Mouse (Mus musculus): ENCODE data around the gene Tmem189. TPM values are rescaled to one million over a fixed set of nuclear protein-coding genes. Genes with fewer than 3 reads are reported as not detected.

The Tmem189 gene
- polyA plus RNA-seq (2016; fragmentation: Nextera tagmentation; extraction: Ambion mirVana) = 39.3 and 40.8 TPM in 2 replicates

- Histone ChIP-seq H3K27me3 (peaks cover 75% of the 10 kb centered on the region), H3K4me2 (peak within 1 kb of the TSS; percentile 90), H3K27ac (no peak within 1 kb of the TSS), H3K9ac (replicated peaks) (peak within 1 kb of the TSS; percentile 67), H3K9me3 (no peaks in the 10 kb centered on the region), H3K4me1 (replicated peaks) (peaks cover 11% of the 10 kb centered on the region; the same call in 1 of the 2 replicates), H3K4me3 (replicated peaks) (peak within 1 kb of the TSS; percentile 69), H3K36me3 (no peaks in the 10 kb centered on the region)
- WGBS = under 1% methylated on average over 91 of the region's 99 CpGs
- ATAC-seq (ENCODE audit: insufficient number of reproducible peaks, insufficient read depth, low FRiP score, low TSS enrichment, low read depth) = no peak; the same call in 1 of the 2 replicates
Measured at GRCm38 (mm10) chr2:167689501-167690218, at the start of gene Tmem189. TSS of gene Tmem189 (minus strand) at chr2:167689822.

DNA sequence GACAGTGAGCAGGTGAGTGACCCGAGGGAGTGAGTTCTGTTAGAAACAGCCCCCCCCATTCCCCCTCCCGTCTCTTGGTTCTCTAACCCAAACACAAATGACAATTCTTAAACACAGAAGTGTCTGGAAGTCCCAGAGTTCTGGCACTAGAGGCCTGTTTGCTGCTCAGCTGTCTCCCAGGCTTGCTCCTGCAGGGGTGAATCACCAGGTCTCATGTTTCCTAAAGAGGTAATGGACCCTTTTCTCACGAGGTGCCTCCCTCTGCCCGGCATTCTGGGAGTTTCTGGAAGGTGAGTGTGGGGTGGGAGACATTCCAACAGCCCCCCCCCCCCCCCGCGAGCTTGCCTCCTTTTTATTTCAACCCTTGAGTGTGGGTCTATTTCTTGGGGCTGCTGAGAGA is 49.4 kb upstream of the Tmem189 start:
- Histone ChIP-seq H3K27me3 (no peaks in the 10 kb centered on the region), H3K27ac (peak overlapping the region; percentile 45; the same call in 1 of the 2 replicates), H3K4me2 (no peak overlapping the region), H3K9me3 (no peaks in the 10 kb centered on the region), H3K4me3 (replicated peaks) (no peak overlapping the region), H3K4me1 (replicated peaks) (peaks cover 11% of the 10 kb centered on the region; the same call in 1 of the 2 replicates), H3K36me3 (no peaks in the 10 kb centered on the region), H3K9ac (replicated peaks) (no peak overlapping the region)
- no peak for ATAC-seq (ENCODE audit: insufficient number of reproducible peaks, insufficient read depth, low FRiP score, low TSS enrichment, low read depth)
- 36% methylated on average over 6 of the region's 6 CpGs for WGBS

- H3K36me3 ChIP-seq = no peaks in the 10 kb centered on the region
- no peak overlapping the region for H3K9ac ChIP-seq (replicated peaks)
- 75% methylated on average over 10 of the region's 10 CpGs for WGBS
- H3K27ac ChIP-seq = no peak overlapping the region
- H3K4me1 ChIP-seq (replicated peaks) = peaks cover 11% of the 10 kb centered on the region; the same call in 1 of the 2 replicates
- H3K4me2 ChIP-seq = no peak overlapping the region
- H3K9me3 ChIP-seq = no peaks in the 10 kb centered on the region
- H3K4me3 ChIP-seq (replicated peaks) = no peak overlapping the region
- ATAC-seq (ENCODE audit: insufficient number of reproducible peaks, insufficient read depth, low FRiP score, low TSS enrichment, low read depth) = no peak
- H3K27me3 ChIP-seq = peaks cover 10% of the 10 kb centered on the region
Measured at GRCm38 (mm10) chr2:167734861-167735260, 45.2 kb upstream of the Tmem189 start.

- Histone ChIP-seq H3K4me3 (replicated peaks) (no peak overlapping the region), H3K27me3 (peaks cover 12% of the 10 kb centered on the region), H3K4me1 (replicated peaks) (peaks cover 8% of the 10 kb centered on the region; the same call in 1 of the 2 replicates), H3K9me3 (no peaks in the 10 kb centered on the region), H3K36me3 (no peaks in the 10 kb centered on the region), H3K27ac (no peak overlapping the region), H3K9ac (replicated peaks) (no peak overlapping the region), H3K4me2 (no peak overlapping the region)
- ATAC-seq (ENCODE audit: insufficient number of reproducible peaks, insufficient read depth, low FRiP score, low TSS enrichment, low read depth) = no peak
- WGBS = 57% methylated on average over 13 of the region's 13 CpGs
Measured at GRCm38 (mm10) chr2:167731149-167731548, 41.5 kb upstream of the Tmem189 start.

DNA sequence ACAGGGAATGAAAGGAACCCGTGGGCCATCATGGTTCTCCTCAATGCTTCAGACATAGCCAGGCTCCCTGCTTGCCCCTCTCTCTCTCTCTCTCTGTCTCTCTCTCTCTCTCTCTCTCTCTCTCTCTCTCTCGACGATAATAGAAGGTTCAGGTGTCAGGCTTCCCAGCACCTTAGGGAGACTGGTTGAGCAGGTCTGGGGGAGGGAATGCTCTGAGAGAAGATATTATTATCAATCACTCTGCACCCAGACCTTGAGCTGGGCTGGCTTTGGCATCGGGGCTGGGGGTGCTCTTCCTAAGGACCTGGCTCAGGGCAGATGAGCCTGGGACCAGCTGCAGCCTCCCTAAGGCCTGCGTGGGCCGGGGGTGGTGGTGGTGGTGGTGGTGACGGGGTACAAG is 40.4 kb upstream of the Tmem189 start:
- no peaks in the 10 kb centered on the region for H3K36me3 ChIP-seq
- H3K4me1 ChIP-seq (replicated peaks) = peaks cover 8% of the 10 kb centered on the region; the same call in 1 of the 2 replicates
- H3K9ac ChIP-seq (replicated peaks) = no peak overlapping the region
- peaks cover 12% of the 10 kb centered on the region for H3K27me3 ChIP-seq
- no peak for ATAC-seq (ENCODE audit: insufficient number of reproducible peaks, insufficient read depth, low FRiP score, low TSS enrichment, low read depth)
- no peaks in the 10 kb centered on the region for H3K9me3 ChIP-seq
- no peak overlapping the region for H3K27ac ChIP-seq
- no peak overlapping the region for H3K4me3 ChIP-seq (replicated peaks)
- WGBS = 69% methylated on average over 7 of the region's 7 CpGs
- H3K4me2 ChIP-seq = no peak overlapping the region

- ATAC-seq (ENCODE audit: insufficient number of reproducible peaks, insufficient read depth, low FRiP score, low TSS enrichment, low read depth) = 0 out of 2 replicates have a peak, but pooled peaks have one; percentile 39
- no peaks in the 10 kb centered on the region for H3K36me3 ChIP-seq
Measured at GRCm38 (mm10) chr2:167727161-167727560, 37.5 kb upstream of the Tmem189 start.

GRCm38 (mm10) chr2:167725879-167726278 is 36.3 kb upstream of the Tmem189 start:
- H3K4me3 ChIP-seq (replicated peaks) = no peak overlapping the region
- 89% methylated on average over 10 of the region's 10 CpGs for WGBS
- no peak overlapping the region for H3K4me2 ChIP-seq
- no peak for ATAC-seq (ENCODE audit: insufficient number of reproducible peaks, insufficient read depth, low FRiP score, low TSS enrichment, low read depth)
- no peak overlapping the region for H3K27ac ChIP-seq
- peaks cover 18% of the 10 kb centered on the region for H3K4me1 ChIP-seq (replicated peaks)
- no peaks in the 10 kb centered on the region for H3K9me3 ChIP-seq
- H3K9ac ChIP-seq (replicated peaks) = no peak overlapping the region
- peaks cover 9% of the 10 kb centered on the region for H3K27me3 ChIP-seq
- H3K36me3 ChIP-seq = no peaks in the 10 kb centered on the region

More at GRCm38 (mm10) chr2:167727161-167727560, 37.5 kb upstream of the Tmem189 start:
- WGBS = 71% methylated on average over 13 of the region's 13 CpGs
- H3K4me2 ChIP-seq = no peak overlapping the region
- no peak overlapping the region; the same call in 1 of the 2 replicates for H3K9ac ChIP-seq (replicated peaks)
- peaks cover 12% of the 10 kb centered on the region; the same call in 1 of the 2 replicates for H3K4me1 ChIP-seq (replicated peaks)
- H3K27me3 ChIP-seq = peaks cover 12% of the 10 kb centered on the region
- no peaks in the 10 kb centered on the region for H3K9me3 ChIP-seq
- H3K27ac ChIP-seq = 0 out of 2 replicates have a peak overlapping the region, but pooled peaks have one; percentile 17
- no peak overlapping the region for H3K4me3 ChIP-seq (replicated peaks)

DNA sequence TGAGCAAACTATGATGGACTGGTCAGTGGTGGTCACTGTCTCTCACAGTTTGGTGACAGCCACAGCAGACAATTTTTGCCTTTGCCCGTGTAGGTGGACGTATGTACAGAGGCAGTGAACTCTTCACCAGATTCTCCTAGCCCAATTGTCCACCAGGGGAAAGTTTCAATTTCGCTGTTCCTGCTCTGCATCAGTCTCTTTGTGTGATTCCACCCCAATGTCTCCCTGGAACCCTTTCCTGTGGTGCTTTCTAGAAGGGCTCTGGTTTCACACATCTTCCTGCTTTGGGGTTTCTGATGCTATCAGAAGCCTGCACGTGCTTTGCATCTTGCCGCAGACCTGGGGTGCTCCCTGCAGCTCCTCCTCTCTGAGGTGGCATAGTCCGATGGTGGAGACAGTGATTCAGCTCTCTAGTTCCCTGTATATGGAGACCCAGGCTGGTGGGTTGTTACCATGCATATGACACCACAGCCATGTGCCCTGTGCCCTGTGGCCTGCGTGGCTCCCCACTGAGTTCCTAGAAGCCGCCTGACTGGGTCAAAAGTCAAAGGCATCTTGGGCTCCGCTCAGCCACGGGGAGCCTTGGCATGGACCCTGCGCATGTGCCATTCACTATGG is 34.1 kb upstream of the Tmem189 start:
- H3K9me3 ChIP-seq = no peaks in the 10 kb centered on the region
- 81% methylated on average over 11 of the region's 11 CpGs for WGBS
- no peak overlapping the region for H3K27ac ChIP-seq
- no peak overlapping the region for H3K4me3 ChIP-seq (replicated peaks)
- no peak overlapping the region for H3K9ac ChIP-seq (replicated peaks)
- H3K36me3 ChIP-seq = no peaks in the 10 kb centered on the region
- H3K4me2 ChIP-seq = no peak overlapping the region
- peaks cover 18% of the 10 kb centered on the region for H3K4me1 ChIP-seq (replicated peaks)
- ATAC-seq (ENCODE audit: insufficient number of reproducible peaks, insufficient read depth, low FRiP score, low TSS enrichment, low read depth) = no peak
- H3K27me3 ChIP-seq = no peaks in the 10 kb centered on the region; the same call in 1 of the 2 replicates

DNA sequence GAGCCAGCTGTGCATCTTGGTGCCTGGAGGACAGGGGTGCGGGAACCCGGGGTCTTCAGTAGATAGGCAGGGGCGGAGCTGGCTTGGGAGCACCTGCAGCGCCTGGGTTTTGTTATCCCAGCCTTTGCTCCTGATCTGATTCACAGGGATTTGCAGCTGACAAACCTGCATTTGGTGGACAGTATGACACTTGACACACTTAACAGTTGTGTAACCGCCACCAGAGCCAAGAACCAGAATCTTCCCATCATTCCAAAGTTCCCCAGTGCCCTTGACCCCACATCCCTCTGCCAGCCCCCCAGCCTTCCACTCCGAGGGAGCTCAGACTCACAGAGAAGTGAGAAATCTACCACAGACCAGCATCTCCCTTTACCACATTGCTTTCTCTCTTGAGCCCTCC is 32.9 kb upstream of the Tmem189 start:
- Histone ChIP-seq H3K9ac (replicated peaks) (no peak overlapping the region), H3K27me3 (no peaks in the 10 kb centered on the region; the same call in 1 of the 2 replicates), H3K4me1 (replicated peaks) (peaks cover 18% of the 10 kb centered on the region), H3K27ac (no peak overlapping the region), H3K4me2 (no peak overlapping the region), H3K36me3 (no peaks in the 10 kb centered on the region), H3K9me3 (no peaks in the 10 kb centered on the region), H3K4me3 (replicated peaks) (no peak overlapping the region)
- WGBS = 66% methylated on average over 6 of the region's 6 CpGs
- no peak for ATAC-seq (ENCODE audit: insufficient number of reproducible peaks, insufficient read depth, low FRiP score, low TSS enrichment, low read depth)

GRCm38 (mm10) chr2:167721159-167721882 is 31.7 kb upstream of the Tmem189 start:
- H3K27me3 ChIP-seq = no peaks in the 10 kb centered on the region
- no peak overlapping the region for H3K27ac ChIP-seq
- H3K4me3 ChIP-seq (replicated peaks) = no peak overlapping the region
- no peak overlapping the region for H3K9ac ChIP-seq (replicated peaks)
- no peaks in the 10 kb centered on the region for H3K9me3 ChIP-seq
- peaks cover 10% of the 10 kb centered on the region for H3K4me1 ChIP-seq (replicated peaks)
- 68% methylated on average over 11 of the region's 11 CpGs for WGBS
- H3K4me2 ChIP-seq = no peak overlapping the region
- H3K36me3 ChIP-seq = no peaks in the 10 kb centered on the region
- no peak for ATAC-seq (ENCODE audit: insufficient number of reproducible peaks, insufficient read depth, low FRiP score, low TSS enrichment, low read depth)

DNA sequence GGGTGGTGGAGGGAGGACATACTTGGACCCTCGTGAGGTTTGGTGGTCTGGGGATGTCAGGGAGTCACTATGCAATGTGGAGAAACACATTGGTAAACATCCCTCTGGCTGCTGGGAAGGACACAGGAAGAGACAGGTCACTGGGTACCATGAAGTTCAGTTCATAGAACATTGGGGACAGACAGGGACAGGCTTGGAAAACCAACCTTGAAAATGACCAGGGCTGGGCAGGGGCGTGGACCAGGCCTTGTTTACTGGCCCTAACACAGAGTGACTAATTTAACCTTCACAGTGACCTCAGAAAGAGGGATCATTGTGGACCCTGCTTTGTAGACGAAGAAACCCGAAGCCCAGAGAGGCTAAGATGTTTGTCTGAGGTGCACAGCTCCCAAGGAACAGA is 29.9 kb upstream of the Tmem189 start:
- Histone ChIP-seq H3K27me3 (no peaks in the 10 kb centered on the region), H3K4me2 (no peak overlapping the region), H3K9ac (replicated peaks) (no peak overlapping the region), H3K9me3 (no peaks in the 10 kb centered on the region), H3K36me3 (no peaks in the 10 kb centered on the region), H3K4me1 (replicated peaks) (peaks cover 10% of the 10 kb centered on the region), H3K4me3 (replicated peaks) (no peak overlapping the region), H3K27ac (no peak overlapping the region)
- WGBS = 66% methylated on average over 4 of the region's 4 CpGs
- no peak for ATAC-seq (ENCODE audit: insufficient number of reproducible peaks, insufficient read depth, low FRiP score, low TSS enrichment, low read depth)
